7 mouse cellular contexts compared by ENCODE assay signal in the genomic region with DNA sequence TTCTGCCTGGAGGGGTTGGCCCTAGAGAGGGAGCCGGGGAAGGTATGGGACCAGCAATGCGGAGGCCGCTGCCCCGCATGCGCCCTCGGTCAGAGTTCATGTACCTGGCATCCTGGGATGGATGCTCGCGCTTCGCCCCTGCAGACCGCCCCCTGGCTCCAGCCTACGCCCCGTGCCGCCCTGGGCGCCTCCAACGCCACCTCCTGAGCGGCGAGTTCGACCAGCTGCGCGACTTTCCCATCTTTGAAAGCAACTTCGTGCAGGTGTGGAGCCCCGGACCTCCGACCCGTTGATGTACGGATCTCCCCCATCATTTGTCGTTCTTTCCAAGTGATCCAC. TPM values are rescaled to one million over a fixed set of nuclear protein-coding genes. Genes with fewer than 3 reads are reported as not detected.
A peak's percentile ranks its signal among the peaks of the same experiment; 100 is the strongest.
DNase-seq lines count a peak whose midpoint lies in the region; ATAC-seq and TF ChIP-seq lines count a peak whose summit lies in the region.

No protein-coding gene starts in this region.

- TF ChIP-seq CTCF in lung, postnatal 0 days (IDR thresholded peaks at IDR 0.05), result peak; percentile 28; the same call in 1 of the 2 replicates
- TF ChIP-seq CTCF in olfactory bulb, adult 2 months (IDR thresholded peaks at IDR 0.05; ENCODE audit: insufficient read depth, low read depth, low read length), result no peak

- H3K4me2 ChIP-seq in lung, postnatal 0 days (replicated peaks; ENCODE audit: low read depth, low read length), result peak overlapping the region; percentile 86
- H3K4me2 ChIP-seq in limb, embryonic 11.5 days (ENCODE audit: low read depth, severe bottlenecking), result peak overlapping the region; percentile 78

- peak overlapping the region; percentile 42; the same call in 1 of the 2 replicates for H3K9ac ChIP-seq in lung, postnatal 0 days (replicated peaks; ENCODE audit: low read depth)
- H3K9ac ChIP-seq in limb, embryonic 11.5 days (ENCODE audit: low read length), result peak overlapping the region; percentile 82

- H3K4me1 ChIP-seq in lung, postnatal 0 days (ENCODE audit: insufficient read depth, low read depth, low read length), result peaks cover 10% of the 10 kb centered on the region; the same call in 1 of the 2 replicates
- H3K4me1 ChIP-seq in limb, embryonic 11.5 days (ENCODE audit: control insufficient read depth, insufficient read depth, low read length), result peaks cover 5% of the 10 kb centered on the region; the same call in 1 of the 2 replicates
- peaks cover 25% of the 10 kb centered on the region for H3K4me1 ChIP-seq in olfactory bulb, adult 2 months (ENCODE audit: control insufficient read depth, insufficient read depth, low read length)

- no peaks in the 10 kb centered on the region for H3K27me3 ChIP-seq in lung, postnatal 0 days (replicated peaks; ENCODE audit: insufficient read depth, low read length)
- no peaks in the 10 kb centered on the region for H3K27me3 ChIP-seq in limb, embryonic 11.5 days (ENCODE audit: control insufficient read depth, insufficient read depth, low read length)

- ATAC-seq in lung, postnatal 0 days, result no peak
- peak; percentile 65 for ATAC-seq in erythroblast, adult 5-6 weeks (replicated peaks; ENCODE audit: low FRiP score, poor library complexity, severe bottlenecking)
- ATAC-seq in limb, embryonic 11.5 days (ENCODE audit: insufficient number of reproducible peaks, low FRiP score, low TSS enrichment, low read depth), result no peak
- ATAC-seq in monocyte, adult 5-6 weeks (replicated peaks; ENCODE audit: insufficient number of reproducible peaks, low FRiP score, low TSS enrichment, poor library complexity, severe bottlenecking), result no peak

- TF ChIP-seq POLR2A in olfactory bulb, adult 2 months (IDR thresholded peaks at IDR 0.05; ENCODE audit: insufficient read depth, low read depth, low read length), result 0 out of 2 replicates have a peak, but pooled peaks have one; percentile 1

- no peaks in the 10 kb centered on the region for H3K36me3 ChIP-seq in lung, postnatal 0 days (ENCODE audit: insufficient read depth, low read length)
- peaks cover 5% of the 10 kb centered on the region; the same call in 1 of the 2 replicates for H3K36me3 ChIP-seq in limb, embryonic 11.5 days (ENCODE audit: control insufficient read depth, insufficient read depth, low read length)

- WGBS in lung, postnatal 0 days, result 0% methylated on average over 26 of the region's 26 CpGs
- under 1% methylated on average over 25 of the region's 26 CpGs for WGBS in limb, embryonic 11.5 days
- 1% methylated on average over 26 of the region's 26 CpGs for WGBS in olfactory bulb, adult 2 months

- H3K4me3 ChIP-seq in lung, postnatal 0 days (ENCODE audit: low read depth, low read length), result peak overlapping the region; percentile 76
- H3K4me3 ChIP-seq in limb, embryonic 11.5 days (ENCODE audit: low read depth, low read length), result peak overlapping the region; percentile 55
- H3K4me3 ChIP-seq in olfactory bulb, adult 2 months (ENCODE audit: insufficient read depth, low read depth, low read length), result peak overlapping the region; percentile 66

- no peak for DNase-seq in lung, postnatal 0 days (ENCODE audit: low spot score)
- DNase-seq in lung, adult 18-20 months, result no peak
- no peak for DNase-seq in limb, embryonic 11.5 days (ENCODE audit: low spot score)
- DNase-seq in kidney, adult 8-10 months, result no peak

- no peaks in the 10 kb centered on the region for H3K9me3 ChIP-seq in lung, postnatal 0 days (ENCODE audit: low read length)
- H3K9me3 ChIP-seq in limb, embryonic 11.5 days (ENCODE audit: control insufficient read depth, low read length), result no peaks in the 10 kb centered on the region

- TF ChIP-seq EP300 in lung, postnatal 0 days (IDR thresholded peaks at IDR 0.05), result no peak

- H3K27ac ChIP-seq in lung, postnatal 0 days (ENCODE audit: low read length), result peak overlapping the region; percentile 88
- H3K27ac ChIP-seq in limb, embryonic 11.5 days (replicated peaks; ENCODE audit: low read depth, low read length), result peak overlapping the region; percentile 66; the same call in 1 of the 2 replicates
- H3K27ac ChIP-seq in olfactory bulb, adult 2 months (ENCODE audit: insufficient read depth, low read depth, low read length), result peak overlapping the region; percentile 84

RNA-seq across cellular contexts. Expression of a gene that starts 0.4 kb away (rescaled TPM):
- polyA plus RNA-seq in lung, postnatal 0 days (2015; fragmentation: Nextera tagmentation; extraction: Ambion mirVana), result 11.4 and 12.0 TPM in 2 replicates
- not detected in 2 replicates for total RNA-seq in erythroblast, adult 5-6 weeks (2015; ENCODE audit: low replicate concordance)
- not detected in 2 replicates for total RNA-seq in erythroblast, adult 5-6 weeks (2017; ENCODE audit: low replicate concordance)
- 13.2 and 15.0 TPM in 2 replicates for polyA plus RNA-seq in limb, embryonic 11.5 days (2014; fragmentation: Nextera tagmentation; extraction: Ambion mirVana)
- not detected in 2 replicates for polyA plus RNA-seq in olfactory bulb, adult 2 months (2012; ENCODE audit: insufficient read depth, insufficient read length, low replicate concordance, missing spikeins)
- 2.0 TPM in 1 of 3 replicates, not detected in the others for total RNA-seq in monocyte, adult 5-6 weeks (2017)

RNA-seq across cellular contexts. Expression of a gene that starts 0.4 kb away (rescaled TPM):
- 59.3 and 69.2 TPM in 2 replicates for polyA plus RNA-seq in lung, postnatal 0 days (2015; fragmentation: Nextera tagmentation; extraction: Ambion mirVana)
- total RNA-seq in erythroblast, adult 5-6 weeks (2015; ENCODE audit: low replicate concordance), result 17.9 and 19.2 TPM in 2 replicates
- total RNA-seq in erythroblast, adult 5-6 weeks (2017; ENCODE audit: low replicate concordance), result 12.4 and 13.4 TPM in 2 replicates
- 83.0 and 85.8 TPM in 2 replicates for polyA plus RNA-seq in limb, embryonic 11.5 days (2014; fragmentation: Nextera tagmentation; extraction: Ambion mirVana)
- polyA plus RNA-seq in olfactory bulb, adult 2 months (2012; ENCODE audit: insufficient read depth, insufficient read length, low replicate concordance, missing spikeins), result not detected in 2 replicates
- 21.7 to 29.0 TPM (median 23.3 TPM) in 3 replicates for total RNA-seq in monocyte, adult 5-6 weeks (2017)

RNA-seq across cellular contexts. Expression of a gene that starts 27.7 kb away (rescaled TPM):
- 0.37 and 0.46 TPM in 2 replicates for polyA plus RNA-seq in lung, postnatal 0 days (2015; fragmentation: Nextera tagmentation; extraction: Ambion mirVana)
- total RNA-seq in erythroblast, adult 5-6 weeks (2015; ENCODE audit: low replicate concordance), result not detected in 2 replicates
- total RNA-seq in erythroblast, adult 5-6 weeks (2017; ENCODE audit: low replicate concordance), result not detected in 2 replicates
- 0.09 and 0.20 TPM in 2 replicates for polyA plus RNA-seq in limb, embryonic 11.5 days (2014; fragmentation: Nextera tagmentation; extraction: Ambion mirVana)
- polyA plus RNA-seq in olfactory bulb, adult 2 months (2012; ENCODE audit: insufficient read depth, insufficient read length, low replicate concordance, missing spikeins), result not detected in 2 replicates
- 10.7 TPM in 1 of 3 replicates, not detected in the others for total RNA-seq in monocyte, adult 5-6 weeks (2017)

RNA-seq across cellular contexts. Expression of a gene that starts 29.0 kb away (rescaled TPM):
- 93.7 and 110 TPM in 2 replicates for polyA plus RNA-seq in lung, postnatal 0 days (2015; fragmentation: Nextera tagmentation; extraction: Ambion mirVana)
- 6.7 and 43.7 TPM in 2 replicates for total RNA-seq in erythroblast, adult 5-6 weeks (2015; ENCODE audit: low replicate concordance)
- 33.7 and 59.7 TPM in 2 replicates for total RNA-seq in erythroblast, adult 5-6 weeks (2017; ENCODE audit: low replicate concordance)
- 64.4 and 65.4 TPM in 2 replicates for polyA plus RNA-seq in limb, embryonic 11.5 days (2014; fragmentation: Nextera tagmentation; extraction: Ambion mirVana)
- not detected in 2 replicates for polyA plus RNA-seq in olfactory bulb, adult 2 months (2012; ENCODE audit: insufficient read depth, insufficient read length, low replicate concordance, missing spikeins)
- 12.9 to 40.9 TPM (median 17.1 TPM) in 3 replicates for total RNA-seq in monocyte, adult 5-6 weeks (2017)

RNA-seq across cellular contexts. Expression of a gene that starts 31.5 kb away (rescaled TPM):
- polyA plus RNA-seq in lung, postnatal 0 days (2015; fragmentation: Nextera tagmentation; extraction: Ambion mirVana), result not detected in 2 replicates
- not detected in 2 replicates for total RNA-seq in erythroblast, adult 5-6 weeks (2015; ENCODE audit: low replicate concordance)
- not detected in 2 replicates for total RNA-seq in erythroblast, adult 5-6 weeks (2017; ENCODE audit: low replicate concordance)
- polyA plus RNA-seq in limb, embryonic 11.5 days (2014; fragmentation: Nextera tagmentation; extraction: Ambion mirVana), result 0.60 TPM in 1 of 2 replicates, not detected in the other
- polyA plus RNA-seq in olfactory bulb, adult 2 months (2012; ENCODE audit: insufficient read depth, insufficient read length, low replicate concordance, missing spikeins), result not detected in 2 replicates
- not detected in 3 replicates for total RNA-seq in monocyte, adult 5-6 weeks (2017)

Comparison
In these comparisons a context has a peak if more than half of its experiments do, and no peak if none do; other contexts are left out.
1. RNA of a gene that starts 0.4 kb away (polyA plus RNA-seq): 13.2 to 15.0 TPM in limb, embryonic 11.5 days and 11.4 to 12.0 TPM in lung, postnatal 0 days; not detected in olfactory bulb, adult 2 months; every median in the first group is over 10 times any median in the second.
2. Peak in every context shown above with its lines, with median percentiles within 50 percentile points of each other: H3K27ac ChIP-seq and H3K4me3 ChIP-seq.